ENCODE assay signal across 8 mouse cellular contexts in genomic region chr16:70313886-70314577, GRCm38 (mm10). TPM values are rescaled to one million over a fixed set of nuclear protein-coding genes. Genes with fewer than 3 reads are reported as not detected.
A peak's percentile ranks its signal among the peaks of the same experiment; 100 is the strongest.
DNase-seq lines count a peak whose midpoint lies in the region; ATAC-seq and TF ChIP-seq lines count a peak whose summit lies in the region.

Gene Gbe1 (plus strand): TSS chr16:70313949.

- H3K9ac ChIP-seq in hindbrain, embryonic 16.5 days (ENCODE audit: low read depth, low read length) = peak within 1 kb of the TSS; percentile 96

- intact Hi-C loops in gastrocnemius, adult 2 months (cut with DNase I) = loop anchor here (1.0 kb wide), 1 partner anchor 38 kb away; no protein-coding TSS in a partner anchor

- H3K36me3 ChIP-seq in hindbrain, embryonic 16.5 days (ENCODE audit: control insufficient read depth, insufficient read depth, low read length) = no peaks in the 10 kb centered on the region

- TF ChIP-seq CTCF in gastrocnemius, adult 2 months (IDR thresholded peaks at IDR 0.05) = peak; percentile 58

- H3K4me1 ChIP-seq in hindbrain, embryonic 16.5 days (ENCODE audit: control insufficient read depth, insufficient read depth, low read depth, low read length) = peaks cover 3% of the 10 kb centered on the region; the same call in 1 of the 2 replicates

- ATAC-seq in activated CD4-positive, CD25-positive, alpha-beta regulatory T cell, adult 4 months = peak; percentile 86
- peak; percentile 88 for ATAC-seq in common myeloid progenitor, adult 5-6 weeks (replicated peaks; ENCODE audit: low read depth, poor library complexity, severe bottlenecking)
- peak; percentile 97 for ATAC-seq in hindbrain, embryonic 16.5 days

- peak within 1 kb of the TSS; percentile 78 for H3K4me2 ChIP-seq in hindbrain, embryonic 16.5 days (ENCODE audit: low read length)

- no peaks in the 10 kb centered on the region for H3K27me3 ChIP-seq in hindbrain, embryonic 16.5 days (replicated peaks; ENCODE audit: control insufficient read depth, insufficient read depth, low read length)

- DNase-seq in gastrocnemius, adult 2 months = peak; percentile 98
- peak; percentile 81 to 85 for DNase-seq in left cerebral cortex, adult 18-20 months (ENCODE audit: low spot score in 2 of 2)
- peak; percentile 95 to 97 for DNase-seq in lung, postnatal 4 days
- peak; percentile 95 for DNase-seq in retina, postnatal 1 day
- DNase-seq in thymus, postnatal 4 days = peak; percentile 96

- no peaks in the 10 kb centered on the region for H3K9me3 ChIP-seq in hindbrain, embryonic 16.5 days (ENCODE audit: control insufficient read depth, low read length)

- H3K4me3 ChIP-seq in gastrocnemius, adult 2 months = peak within 1 kb of the TSS; percentile 91
- H3K4me3 ChIP-seq in hindbrain, embryonic 16.5 days (ENCODE audit: low read length) = peak within 1 kb of the TSS; percentile 80

- 0% methylated on average over 42 of the region's 82 CpGs for WGBS in hindbrain, embryonic 16.5 days

- H3K27ac ChIP-seq in gastrocnemius, adult 2 months = peak within 1 kb of the TSS; percentile 100
- peak within 1 kb of the TSS; percentile 91 for H3K27ac ChIP-seq in hindbrain, embryonic 16.5 days (ENCODE audit: low read depth, low read length)

RNA-seq across cellular contexts. Expression of gene Gbe1, which starts in this region (rescaled TPM):
- polyA plus RNA-seq in activated CD4-positive, CD25-positive, alpha-beta regulatory T cell, adult 4 months (2017; shearing (Covaris generic)) = 10 to 100 TPM; 10.7 to 14.6 TPM
- total RNA-seq in common myeloid progenitor, adult 5-6 weeks (2017) = 16.9 and 23.2 TPM in 2 replicates
- total RNA-seq in gastrocnemius, adult 2 months (2021) = 10 to 100 TPM; 53.8 to 77.1 TPM
- 18.0 and 18.6 TPM in 2 replicates for polyA plus RNA-seq in hindbrain, embryonic 16.5 days (2015; fragmentation: Nextera tagmentation; extraction: Ambion mirVana)
- 1 to 10 TPM; 9.0 to 9.7 TPM for total RNA-seq in left cerebral cortex, adult 18-20 months (2021)

Comparison
In these comparisons a context has a peak if more than half of its experiments do, and no peak if none do; other contexts are left out.
1. Peak in every context shown above with its lines: DNase-seq, ATAC-seq, H3K4me3 ChIP-seq and H3K27ac ChIP-seq.